Mouse (Mus musculus) monocyte, adult 5-6 weeks (primary cell): ENCODE measurements around the gene Fbxl14. TPM values are rescaled to one million over a fixed set of nuclear protein-coding genes. Genes with fewer than 3 reads are reported as not detected.
"Not testable (repeated sequence)": the region's sequence is repeated elsewhere in the genome, so short reads cannot be mapped to it uniquely, and the experiment has no call there.

Experiments
- ATAC-seq: fragments of 153-309, 156-312 bp; replicated peaks from 2 replicates; pipeline ENCODE4 v1.8.0; 2017; ENCODE audit warnings: mild to moderate bottlenecking; ENCODE audit not compliant: low TSS enrichment, insufficient number of reproducible peaks, severe bottlenecking, poor library complexity, low FRiP score
- total RNA-seq: library from RNA; stranded (forward); fragments of 200-1000, 200-491, 200-594 nt; gene quantifications from 3 replicates; pipeline ENCODE4 v1.2.3, GENCODE M21; 2017

Gene Fbxl14
- total RNA-seq, 1 experiment from 2014 or later, result 36.9 TPM

DNA sequence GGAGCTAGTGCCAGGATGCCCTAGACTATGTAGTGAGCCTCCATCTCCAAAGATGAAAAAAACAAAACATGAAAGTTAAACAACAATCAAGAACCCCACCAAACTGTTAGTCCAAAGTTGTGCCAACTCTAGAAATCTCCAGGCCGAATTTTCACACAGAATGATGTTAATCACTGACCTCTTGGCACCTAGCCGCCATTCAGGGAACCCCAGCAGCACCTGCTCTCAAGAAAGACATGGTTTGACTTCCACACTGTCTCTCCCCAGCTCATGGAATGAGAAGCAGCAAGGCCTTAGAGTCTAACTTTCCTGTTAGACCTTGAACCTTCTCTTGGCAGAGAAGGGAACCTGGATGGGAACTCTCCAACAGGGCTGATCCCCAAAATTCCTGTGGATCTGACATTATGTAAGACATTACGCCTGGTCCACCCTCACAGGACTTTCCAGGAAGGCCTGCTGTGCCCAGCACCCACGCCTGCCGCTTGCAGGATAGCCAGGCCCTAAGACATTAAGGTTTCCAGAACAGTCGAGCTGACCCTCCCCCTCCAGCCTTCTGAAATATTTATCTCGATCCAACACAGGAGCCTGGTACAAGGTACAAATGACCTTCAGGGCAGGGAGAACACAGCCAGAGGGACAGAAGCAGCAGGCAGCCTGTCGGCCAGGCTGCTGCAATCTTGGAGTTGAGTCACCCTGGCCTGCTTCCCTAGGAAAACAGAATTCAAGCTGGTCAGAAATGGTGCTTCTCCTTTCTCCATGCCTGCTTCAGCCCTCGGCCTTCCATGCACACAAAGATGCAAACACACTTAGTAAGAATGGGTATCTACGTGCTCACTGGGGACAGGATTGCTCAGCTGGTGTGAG, 12.3 kb upstream of the Fbxl14 start:
- no peak for ATAC-seq

- ATAC-seq, result no peak
Observed at GRCm38 (mm10) chr6:119467785-119468059, 11.7 kb upstream of the Fbxl14 start.

DNA sequence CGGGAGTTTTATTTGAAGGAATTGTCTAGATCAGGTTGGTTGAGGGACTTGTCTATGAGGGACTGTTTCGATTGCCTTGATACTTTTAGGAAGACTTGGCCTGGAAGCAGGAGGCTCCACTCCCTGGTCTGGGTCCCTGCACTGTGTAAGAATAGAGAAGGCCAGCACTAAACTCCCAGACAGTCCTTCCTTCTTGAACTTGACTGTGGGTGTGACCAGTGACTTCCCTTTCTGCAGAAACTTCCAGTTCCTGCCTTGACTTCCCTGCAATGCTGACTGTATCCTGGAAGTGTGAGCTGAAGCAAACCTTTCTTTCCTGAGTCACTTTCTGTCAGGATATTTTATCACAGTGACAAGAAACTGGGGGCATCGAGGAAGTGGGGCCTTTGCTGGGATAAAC, 8.7 kb upstream of the Fbxl14 start:
- peak; percentile 58 for ATAC-seq

DNA sequence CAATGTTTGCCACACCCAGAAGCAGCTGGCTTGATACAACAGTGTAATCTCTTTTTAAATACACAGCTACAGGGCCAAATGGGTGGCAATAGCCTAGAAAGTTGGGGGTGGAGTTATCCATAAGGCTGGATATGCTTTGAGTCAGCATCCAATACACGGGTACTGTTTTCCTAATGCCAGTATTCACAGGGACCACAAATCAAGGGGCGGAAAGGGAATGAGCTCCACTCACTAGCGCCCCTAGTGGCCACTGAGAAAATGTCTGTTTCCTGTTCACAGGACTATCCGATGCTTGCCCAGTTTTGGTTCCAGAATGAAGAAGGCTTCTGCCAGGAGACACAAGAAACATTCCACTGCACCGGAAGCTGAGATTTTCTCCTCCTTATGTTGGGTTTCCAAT, 7.3 kb upstream of the Fbxl14 start:
- no peak for ATAC-seq

- ATAC-seq, result no peak
Observed at GRCm38 (mm10) chr6:119472705-119473104, 6.8 kb upstream of the Fbxl14 start.

- ATAC-seq, result no peak
Observed at GRCm38 (mm10) chr6:119473446-119473845, 6.0 kb upstream of the Fbxl14 start.

DNA sequence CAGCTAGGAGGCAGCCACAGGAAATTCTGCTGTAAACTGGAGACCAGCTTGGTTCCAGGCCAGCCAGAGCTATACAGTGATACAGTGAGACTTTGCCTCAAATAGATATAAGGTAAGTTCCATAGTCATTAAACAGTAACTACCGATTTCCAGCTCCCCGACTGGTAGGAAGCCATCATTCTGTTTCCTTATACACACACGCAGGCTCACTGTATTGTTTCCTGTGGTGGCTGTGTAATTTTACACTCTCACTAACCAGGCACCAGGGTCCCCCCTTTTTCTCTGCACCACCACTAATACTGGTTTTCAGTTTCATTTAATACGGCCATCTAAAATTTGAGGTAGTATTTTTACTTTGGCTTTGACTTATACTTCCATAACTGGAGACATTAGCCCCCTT, 5.5 kb upstream of the Fbxl14 start:
- no peak for ATAC-seq

- ATAC-seq, result no peak
Observed at GRCm38 (mm10) chr6:119475988-119476387, 3.5 kb upstream of the Fbxl14 start.

GRCm38 (mm10) chr6:119477686-119478310, 1.7 kb upstream of the Fbxl14 start:
- ATAC-seq, result no peak

- peak; percentile 63 for ATAC-seq
Observed at GRCm38 (mm10) chr6:119478560-119479342, 717 bp upstream of the Fbxl14 start.

DNA sequence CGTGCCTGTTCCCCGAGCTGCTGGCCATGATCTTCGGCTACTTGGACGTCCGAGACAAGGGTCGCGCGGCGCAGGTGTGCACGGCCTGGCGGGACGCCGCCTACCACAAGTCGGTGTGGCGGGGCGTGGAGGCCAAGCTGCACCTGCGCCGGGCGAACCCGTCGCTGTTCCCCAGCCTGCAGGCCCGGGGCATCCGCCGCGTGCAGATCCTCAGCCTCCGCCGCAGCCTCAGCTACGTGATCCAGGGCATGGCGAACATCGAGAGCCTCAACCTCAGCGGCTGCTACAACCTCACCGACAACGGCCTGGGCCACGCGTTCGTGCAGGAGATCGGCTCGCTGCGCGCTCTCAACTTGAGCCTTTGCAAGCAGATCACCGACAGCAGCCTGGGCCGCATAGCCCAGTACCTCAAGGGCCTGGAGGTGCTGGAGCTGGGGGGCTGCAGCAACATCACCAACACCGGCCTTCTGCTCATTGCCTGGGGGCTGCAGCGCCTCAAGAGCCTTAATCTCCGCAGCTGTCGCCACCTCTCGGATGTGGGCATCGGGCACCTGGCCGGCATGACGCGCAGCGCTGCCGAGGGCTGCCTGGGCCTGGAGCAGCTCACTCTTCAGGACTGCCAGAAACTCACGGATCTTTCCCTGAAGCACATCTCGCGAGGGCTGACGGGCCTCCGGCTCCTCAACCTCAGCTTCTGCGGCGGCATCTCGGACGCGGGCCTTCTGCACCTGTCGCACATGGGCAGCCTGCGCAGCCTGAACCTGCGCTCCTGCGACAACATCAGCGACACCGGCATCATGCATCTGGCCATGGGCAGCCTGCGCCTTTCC, 623 bp downstream of the Fbxl14 start:
- 0 out of 2 replicates have a peak, but pooled peaks have one; percentile 4 for ATAC-seq

DNA sequence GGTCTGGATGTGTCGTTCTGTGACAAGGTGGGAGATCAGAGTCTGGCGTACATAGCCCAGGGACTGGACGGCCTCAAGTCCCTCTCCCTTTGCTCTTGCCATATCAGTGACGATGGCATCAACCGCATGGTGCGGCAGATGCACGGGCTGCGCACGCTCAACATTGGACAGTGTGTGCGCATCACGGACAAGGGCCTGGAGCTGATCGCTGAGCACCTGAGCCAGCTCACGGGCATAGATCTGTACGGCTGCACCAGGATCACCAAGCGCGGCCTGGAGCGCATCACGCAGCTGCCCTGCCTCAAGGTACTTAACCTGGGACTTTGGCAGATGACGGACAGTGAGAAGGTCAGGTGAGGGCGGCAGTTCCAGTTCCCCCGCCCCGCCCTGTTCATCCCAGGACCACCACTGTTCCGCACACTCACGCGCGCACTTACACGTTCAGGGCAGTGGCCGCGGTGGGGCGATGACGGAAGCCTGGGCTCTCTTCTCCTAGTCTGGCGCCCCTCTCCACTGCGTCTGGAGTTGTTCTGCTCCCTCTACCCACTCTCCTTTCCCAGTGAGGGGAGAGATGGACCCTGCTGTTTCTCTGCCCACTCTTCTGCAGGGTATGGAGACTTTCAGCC, 1.4 kb downstream of the Fbxl14 start:
- ATAC-seq, result peak; percentile 22; the same call in 1 of the 2 replicates

GRCm38 (mm10) chr6:119481741-119482390, 2.4 kb downstream of the Fbxl14 start:
- ATAC-seq, result not testable (repeated sequence)

GRCm38 (mm10) chr6:119482958-119483600, 3.6 kb downstream of the Fbxl14 start:
- no peak for ATAC-seq

GRCm38 (mm10) chr6:119485486-119485885, 6.0 kb downstream of the Fbxl14 start:
- no peak for ATAC-seq

DNA sequence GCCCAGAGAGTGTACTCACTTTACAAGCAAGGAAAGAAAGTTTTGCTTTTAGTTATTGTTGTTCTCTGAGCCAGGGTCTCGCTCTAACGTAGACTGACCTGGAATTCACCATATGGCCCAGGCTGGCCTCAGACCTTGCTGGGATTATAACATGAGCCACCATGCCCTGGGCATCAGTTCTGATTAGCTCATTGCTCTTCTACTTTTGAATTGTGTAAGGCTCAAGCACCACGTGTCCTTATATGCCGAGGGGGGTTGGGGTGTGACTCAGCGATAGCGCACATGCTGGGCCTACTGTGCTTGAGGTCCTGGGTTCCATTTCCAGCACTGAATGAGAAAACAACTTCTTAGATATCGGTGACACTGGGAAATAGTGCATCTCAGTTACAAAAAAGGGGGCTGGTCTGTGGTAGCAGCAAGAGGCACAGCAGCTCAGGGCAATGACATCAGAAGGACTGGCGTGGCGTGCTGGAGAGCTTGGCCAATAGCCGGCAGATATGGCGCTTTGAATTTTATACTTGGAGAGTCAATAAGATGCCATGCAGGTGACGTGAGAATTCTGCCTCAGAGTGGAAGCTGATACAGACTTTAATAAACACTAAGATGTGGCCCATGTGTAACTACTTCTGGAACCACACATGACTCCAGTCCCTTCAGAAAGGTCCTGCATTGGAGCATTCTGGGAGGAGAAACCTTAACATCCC, 7.1 kb downstream of the Fbxl14 start:
- ATAC-seq, result no peak

DNA sequence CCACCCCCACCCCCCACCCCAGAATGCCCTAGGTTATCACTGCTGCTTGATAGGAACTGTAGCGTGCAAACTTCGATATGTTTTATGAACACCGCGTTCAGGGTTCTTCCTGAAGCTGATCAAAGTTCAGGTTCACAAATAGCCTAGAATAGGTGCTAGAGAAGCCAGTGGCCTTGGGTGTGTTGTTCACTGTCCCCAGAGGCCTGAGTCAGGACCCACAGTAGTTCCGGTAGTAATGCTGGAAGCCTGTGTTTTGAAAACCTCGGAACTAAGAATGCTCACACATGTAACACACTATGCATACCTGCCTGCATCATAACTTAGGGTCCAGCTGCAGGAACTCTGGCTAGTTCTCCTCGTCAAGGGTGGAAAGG, 7.6 kb downstream of the Fbxl14 start:
- ATAC-seq, result no peak
